Mouse (Mus musculus) stomach, embryonic 16.5 days (tissue): ENCODE measurements at regions not wholly inside any gene's neighbourhood (a gene's known extent, or its start where the extent isn't known, plus 50 kb on each side); places are given as distances from the start of the nearest gene placed in this dataset.

Experiments used
- ATAC-seq: fragments of 200-750 bp; cut with Nextera tagmentation; 2 replicates; pipeline ENCODE4 v1.8.0; 2017; ENCODE audit warnings: moderate number of reproducible peaks, moderate TSS enrichment; ENCODE audit not compliant: insufficient read depth, low FRiP score
- H3K27ac ChIP-seq: fragments of 300-500 bp; sonication (generic); 2 replicates; pipeline ENCODE4 v1.5.1; 2014; ENCODE audit warnings: low read length
- H3K27me3 ChIP-seq: fragments of 300-500 bp; sonication (generic); 2 replicates; pipeline ENCODE4 v1.6.1; 2014; ENCODE audit warnings: low read length, control low read depth, mixed read lengths; ENCODE audit not compliant: control insufficient read depth, insufficient read depth
- H3K36me3 ChIP-seq: fragments of 300-500 bp; sonication (generic); 2 replicates; pipeline ENCODE4 v1.6.1; 2014; ENCODE audit warnings: low read length; ENCODE audit not compliant: control insufficient read depth, insufficient read depth
- H3K4me1 ChIP-seq: fragments of 300-500 bp; sonication (generic); 2 replicates; pipeline ENCODE4 v1.6.1; 2014; ENCODE audit warnings: low read length, control low read depth, mixed read lengths; ENCODE audit not compliant: control insufficient read depth, insufficient read depth
- H3K4me2 ChIP-seq: fragments of 300-500 bp; sonication (generic); 2 replicates; pipeline ENCODE4 v1.6.1; 2014; ENCODE audit warnings: low read depth, low read length, mixed read lengths
- H3K4me3 ChIP-seq: fragments of 300-500 bp; sonication (generic); replicated peaks from 2 replicates; pipeline ENCODE4 v1.5.1; 2014; ENCODE audit warnings: mild to moderate bottlenecking, low read length
- H3K9ac ChIP-seq: fragments of 300-500 bp; sonication (generic); 2 replicates; pipeline ENCODE4 v1.6.1; 2014; ENCODE audit warnings: low read length
- H3K9me3 ChIP-seq: fragments of 300-500 bp; sonication (generic); replicated peaks from 2 replicates; pipeline ENCODE4 v1.6.1; 2016; ENCODE audit warnings: low read length, control low read depth; ENCODE audit not compliant: control insufficient read depth
- WGBS: fragments of 180-500 bp; shearing (Covaris S2); extraction: QIAGEN DNeasy Blood & Tissue Kit; methylation state at CpG from one replicate; pipeline ENCODE4 v1.1.7; 2014; 5-methylcytosine and 5-hydroxymethylcytosine counted together

DNA sequence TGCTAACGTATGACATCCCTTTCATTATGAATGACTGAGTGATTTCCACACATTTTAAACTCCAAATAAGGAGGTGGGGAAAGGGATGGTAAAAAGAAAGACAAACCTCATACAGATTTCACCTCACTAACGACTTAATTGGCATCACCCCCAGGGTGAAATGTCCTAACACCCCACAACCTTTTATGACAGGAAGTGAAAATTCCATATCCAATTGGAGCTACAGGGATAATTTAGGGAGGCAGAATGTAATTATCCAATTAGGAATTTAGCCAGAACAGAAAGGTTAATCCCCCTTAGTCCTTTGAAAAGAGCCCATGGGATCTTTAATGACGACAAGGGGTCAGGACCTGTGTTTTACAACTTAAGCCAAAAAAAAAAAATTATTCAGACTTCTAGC is 846.8 kb downstream of the Tmem182 start:
- H3K36me3 ChIP-seq: no peaks in the 10 kb centered on the region
- no peak overlapping the region for H3K4me3 ChIP-seq
- no peaks in the 10 kb centered on the region for H3K4me1 ChIP-seq
- H3K27ac ChIP-seq: no peak overlapping the region
- WGBS: 44% methylated on average over 3 of the region's 3 CpGs
- ATAC-seq: no peak
- no peaks in the 10 kb centered on the region for H3K9me3 ChIP-seq
- H3K27me3 ChIP-seq: no peaks in the 10 kb centered on the region
- no peak overlapping the region for H3K4me2 ChIP-seq
- no peak overlapping the region for H3K9ac ChIP-seq

GRCm38 (mm10) chr1:41652646-41653427 is 847.4 kb downstream of the Tmem182 start:
- Histone ChIP-seq H3K4me2 (0 out of 2 replicates have a peak overlapping the region, but pooled peaks have one; percentile 5), H3K27ac (no peak overlapping the region)

GRCm38 (mm10) chr1:41674086-41674485 is 868.7 kb downstream of the Tmem182 start:
- Histone ChIP-seq H3K4me2 (no peak overlapping the region), H3K4me1 (no peaks in the 10 kb centered on the region), H3K4me3 (no peak overlapping the region), H3K36me3 (no peaks in the 10 kb centered on the region), H3K9me3 (no peaks in the 10 kb centered on the region), H3K27me3 (no peaks in the 10 kb centered on the region), H3K9ac (no peak overlapping the region), H3K27ac (no peak overlapping the region)
- ATAC-seq: no peak
- 78% methylated on average over 6 of the region's 6 CpGs for WGBS

More at GRCm38 (mm10) chr1:41652646-41653427, 847.4 kb downstream of the Tmem182 start:
- H3K4me1 ChIP-seq: no peaks in the 10 kb centered on the region
- WGBS: 45% methylated on average over 8 of the region's 8 CpGs
- no peaks in the 10 kb centered on the region for H3K27me3 ChIP-seq
- no peak overlapping the region for H3K9ac ChIP-seq
- no peaks in the 10 kb centered on the region for H3K9me3 ChIP-seq
- H3K4me3 ChIP-seq: no peak overlapping the region
- no peaks in the 10 kb centered on the region for H3K36me3 ChIP-seq
- no peak for ATAC-seq

DNA sequence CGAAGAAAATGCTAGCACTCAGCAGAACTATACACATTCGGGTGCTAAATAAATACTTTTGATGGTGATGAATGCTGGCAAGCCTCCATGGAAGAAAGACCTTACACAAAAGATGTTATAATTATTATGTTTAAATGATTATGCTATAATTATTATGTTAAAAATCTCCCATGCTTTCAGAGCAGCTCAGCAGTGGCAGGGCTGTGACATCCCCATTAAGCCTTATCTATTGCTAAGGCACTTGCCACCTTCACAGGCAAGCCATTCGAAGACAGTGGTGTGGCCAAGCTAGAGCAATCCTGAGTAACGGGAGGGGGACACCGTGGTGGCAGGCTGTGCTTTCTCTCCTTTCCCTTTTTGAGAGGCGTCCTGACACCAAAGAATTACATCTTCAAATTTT is 869.9 kb downstream of the Tmem182 start:
- no peak for ATAC-seq
- H3K27me3 ChIP-seq: no peaks in the 10 kb centered on the region
- no peak overlapping the region for H3K4me2 ChIP-seq
- H3K4me1 ChIP-seq: no peaks in the 10 kb centered on the region
- H3K4me3 ChIP-seq: no peak overlapping the region
- no peaks in the 10 kb centered on the region for H3K9me3 ChIP-seq
- H3K27ac ChIP-seq: no peak overlapping the region
- H3K9ac ChIP-seq: no peak overlapping the region
- WGBS: 46% methylated on average over 6 of the region's 6 CpGs
- H3K36me3 ChIP-seq: no peaks in the 10 kb centered on the region

GRCm38 (mm10) chr1:41705692-41706091 is 900.3 kb downstream of the Tmem182 start:
- H3K9ac ChIP-seq: no peak overlapping the region
- H3K4me3 ChIP-seq: no peak overlapping the region
- no peaks in the 10 kb centered on the region for H3K27me3 ChIP-seq
- ATAC-seq: no peak
- no peaks in the 10 kb centered on the region for H3K9me3 ChIP-seq
- no peak overlapping the region for H3K27ac ChIP-seq
- H3K4me1 ChIP-seq: no peaks in the 10 kb centered on the region
- no peak overlapping the region for H3K4me2 ChIP-seq
- no peaks in the 10 kb centered on the region for H3K36me3 ChIP-seq
- WGBS: 26% methylated on average over 3 of the region's 3 CpGs

- H3K4me3 ChIP-seq: no peak overlapping the region
- H3K36me3 ChIP-seq: no peaks in the 10 kb centered on the region
- no peaks in the 10 kb centered on the region for H3K27me3 ChIP-seq
- 82% methylated on average over 5 of the region's 5 CpGs for WGBS
- ATAC-seq: no peak
- no peak overlapping the region for H3K4me2 ChIP-seq
- no peak overlapping the region for H3K9ac ChIP-seq
- H3K9me3 ChIP-seq: no peaks in the 10 kb centered on the region
- H3K4me1 ChIP-seq: no peaks in the 10 kb centered on the region
- no peak overlapping the region for H3K27ac ChIP-seq
Measured at GRCm38 (mm10) chr1:41742644-41743331, 937.4 kb downstream of the Tmem182 start.

DNA sequence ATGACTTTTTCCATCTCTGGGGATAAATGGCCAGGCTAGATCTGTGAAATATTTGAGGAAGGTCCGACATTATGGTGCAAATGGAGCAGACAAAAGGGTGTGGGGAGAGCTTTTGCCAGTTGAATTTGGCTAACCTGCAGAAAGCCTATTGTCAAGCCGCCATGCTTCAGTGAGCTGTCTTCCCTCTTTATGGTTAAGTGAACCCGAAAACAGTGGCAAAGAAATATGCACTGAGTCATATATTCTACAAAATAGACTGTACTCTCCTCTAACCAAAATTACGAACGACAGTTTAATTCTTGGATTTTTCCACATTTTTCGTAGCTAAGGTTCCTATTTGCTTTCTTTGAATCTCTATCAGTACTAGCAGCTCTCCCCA is 937.9 kb downstream of the Tmem182 start:
- H3K36me3 ChIP-seq: no peaks in the 10 kb centered on the region
- ATAC-seq: no peak
- 89% methylated on average over 6 of the region's 6 CpGs for WGBS
- H3K27ac ChIP-seq: no peak overlapping the region
- no peaks in the 10 kb centered on the region for H3K4me1 ChIP-seq
- no peaks in the 10 kb centered on the region for H3K9me3 ChIP-seq
- no peaks in the 10 kb centered on the region for H3K27me3 ChIP-seq
- no peak overlapping the region for H3K4me3 ChIP-seq
- no peak overlapping the region for H3K4me2 ChIP-seq
- no peak overlapping the region for H3K9ac ChIP-seq

DNA sequence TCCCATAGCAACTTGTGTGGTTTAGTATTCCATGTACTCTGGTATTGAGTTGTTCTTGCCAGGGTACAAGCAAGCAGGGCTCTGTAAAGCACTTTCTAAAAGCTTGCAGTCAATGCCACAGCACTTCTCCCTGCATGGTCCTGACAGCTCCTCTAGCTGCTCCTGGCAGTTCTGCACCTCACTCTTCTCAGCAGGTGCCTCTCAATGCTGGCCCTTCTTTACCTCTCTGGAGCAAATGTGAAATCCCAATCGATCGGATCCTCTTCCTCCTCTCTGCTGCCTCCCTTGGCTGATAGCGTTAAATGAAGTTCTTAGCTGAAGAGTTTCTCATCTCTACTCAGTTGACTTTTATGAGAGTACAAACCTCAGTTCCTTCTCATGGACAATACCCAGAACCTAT is 939.1 kb downstream of the Tmem182 start:
- 46% methylated on average over 3 of the region's 3 CpGs for WGBS
- no peaks in the 10 kb centered on the region for H3K36me3 ChIP-seq
- H3K27me3 ChIP-seq: no peaks in the 10 kb centered on the region
- no peak overlapping the region for H3K4me3 ChIP-seq
- H3K4me1 ChIP-seq: no peaks in the 10 kb centered on the region
- no peak for ATAC-seq
- no peak overlapping the region for H3K27ac ChIP-seq
- no peak overlapping the region for H3K9ac ChIP-seq
- no peaks in the 10 kb centered on the region for H3K9me3 ChIP-seq
- no peak overlapping the region for H3K4me2 ChIP-seq

GRCm38 (mm10) chr1:41759366-41759765 is 936.2 kb upstream of the Pou3f3 start:
- no peak overlapping the region for H3K27ac ChIP-seq
- no peak overlapping the region for H3K4me3 ChIP-seq
- no peaks in the 10 kb centered on the region for H3K36me3 ChIP-seq
- H3K9me3 ChIP-seq: no peaks in the 10 kb centered on the region
- H3K4me2 ChIP-seq: no peak overlapping the region
- no peak overlapping the region for H3K9ac ChIP-seq
- no peak for ATAC-seq
- H3K27me3 ChIP-seq: no peaks in the 10 kb centered on the region
- 65% methylated on average over 6 of the region's 6 CpGs for WGBS
- H3K4me1 ChIP-seq: no peaks in the 10 kb centered on the region
